Mouse (Mus musculus): Measurements from ENCODE around the gene Wdfy4. TPM values are rescaled to one million over a fixed set of nuclear protein-coding genes. Genes with fewer than 3 reads are reported as not detected.

Gene Wdfy4
- total RNA-seq, 2 experiments from 2014 or later = 32.7 to 51.9 TPM

Other genes with a start within 250 kb of the Wdfy4 start
- gene Lrrc18, start 194.1 kb downstream of the Wdfy4 start, total RNA-seq (2015) = not detected in 2 replicates
- 0.21 TPM in 1 of 2 replicates, not detected in the other for gene Lrrc18, start 194.1 kb downstream of the Wdfy4 start, total RNA-seq (2017)
- gene Arhgap22, start 28.5 kb upstream of the Wdfy4 start, total RNA-seq (2015) = 0.22 and 0.35 TPM in 2 replicates
- gene Arhgap22, start 28.5 kb upstream of the Wdfy4 start, total RNA-seq (2017) = 0.57 and 1.4 TPM in 2 replicates

All from megakaryocyte progenitor cell, adult 5-6 weeks (primary cell).